Mouse (Mus musculus) ovary, adult 18-20 months (tissue): ENCODE measurements around the gene Gucy1b1.

ENCODE experiments used
- DNase-seq: peaks from one replicate; pipeline ENCODE4 v3.0.0; 2022; ENCODE audit warnings: low spot score, mixed read lengths

Gucy1b1 gene

GRCm38 (mm10) chr3:82074201-82074851 is at the start of gene Gucy1b1:
TSS of gene Gucy1b1 (minus strand) at chr3:82074689.
- DNase-seq, result peak; percentile 53

GRCm38 (mm10) chr3:82118916-82119315 is 44.4 kb upstream of the Gucy1b1 start:
- DNase-seq, result peak; percentile 36

- DNase-seq, result peak; percentile 70
These were observed 38.0 kb upstream of the Gucy1b1 start for GRCm38 (mm10) chr3:82112439-82112838.

- peak; percentile 60 for DNase-seq
These were observed 37.5 kb upstream of the Gucy1b1 start for GRCm38 (mm10) chr3:82111986-82112385.

GRCm38 (mm10) chr3:82108951-82109350 is 34.5 kb upstream of the Gucy1b1 start:
- no peak for DNase-seq

- no peak for DNase-seq
These were observed 29.7 kb upstream of the Gucy1b1 start for GRCm38 (mm10) chr3:82104229-82104628.

GRCm38 (mm10) chr3:82099127-82099526 is 24.6 kb upstream of the Gucy1b1 start:
- no peak for DNase-seq

- no peak for DNase-seq
These were observed 22.3 kb upstream of the Gucy1b1 start for GRCm38 (mm10) chr3:82096801-82097200.

- DNase-seq, result peak; percentile 59
These were observed 728 bp downstream of the Gucy1b1 start for GRCm38 (mm10) chr3:82073741-82074181.

GRCm38 (mm10) chr3:82067830-82068229 is 6.7 kb downstream of the Gucy1b1 start:
- no peak for DNase-seq

GRCm38 (mm10) chr3:82061402-82062180 is 12.9 kb downstream of the Gucy1b1 start:
- DNase-seq, result no peak

GRCm38 (mm10) chr3:82057201-82057600 is 17.3 kb downstream of the Gucy1b1 start:
- no peak for DNase-seq

GRCm38 (mm10) chr3:82054283-82054974 is 20.1 kb downstream of the Gucy1b1 start:
- no peak for DNase-seq

GRCm38 (mm10) chr3:82052029-82052428 is 22.5 kb downstream of the Gucy1b1 start:
- DNase-seq, result no peak

GRCm38 (mm10) chr3:82051468-82051867 is 23.0 kb downstream of the Gucy1b1 start:
- no peak for DNase-seq

- DNase-seq, result no peak
These were observed 25.8 kb downstream of the Gucy1b1 start for GRCm38 (mm10) chr3:82048681-82049080.

GRCm38 (mm10) chr3:82048078-82048477 is 26.4 kb downstream of the Gucy1b1 start:
- no peak for DNase-seq

- DNase-seq, result no peak
These were observed 27.3 kb downstream of the Gucy1b1 start for GRCm38 (mm10) chr3:82047100-82047753.

GRCm38 (mm10) chr3:82046087-82046486 is 28.4 kb downstream of the Gucy1b1 start:
- DNase-seq, result no peak

GRCm38 (mm10) chr3:82044902-82045301 is 29.6 kb downstream of the Gucy1b1 start:
- no peak for DNase-seq

GRCm38 (mm10) chr3:82043676-82044075 is 30.8 kb downstream of the Gucy1b1 start:
- no peak for DNase-seq
